Mouse (Mus musculus) bone marrow macrophage, adult 2 months (primary cell): ENCODE measurements around the gene Upp1.

ENCODE experiments used
- CTCF ChIP-seq: IDR thresholded peaks from 2 replicates; pipeline ENCODE4 v1.5.1; 2012; ENCODE audit warnings: low read depth, mild to moderate bottlenecking, low read length, moderate library complexity
- POLR2A ChIP-seq: IDR thresholded peaks from 2 replicates; pipeline ENCODE4 v1.6.1; 2012; ENCODE audit warnings: mild to moderate bottlenecking, low read depth, low read length, borderline replicate concordance

- TF ChIP-seq POLR2A: no peak
- TF ChIP-seq CTCF: no peak
Measured at GRCm38 (mm10) chr11:9117358-9118049, 399 bp upstream of the Upp1 start.
